Mouse (Mus musculus) gastrocnemius, postnatal 36 days (tissue): ENCODE measurements around the gene Chst5. TPM values are rescaled to one million over a fixed set of nuclear protein-coding genes. Genes with fewer than 3 reads are reported as not detected.

ENCODE experiments used
- DNase-seq, 2 experiments: peaks; one replicate each; pipeline ENCODE4 v3.0.0; 2022
- intact Hi-C: fragments of 180-260 bp; cut with DNase I; formaldehyde crosslinking; loops from one replicate; pipeline ENCODE4 v1.15.1; 2025
- total RNA-seq, 2 experiments: library from RNA; stranded (reverse); gene quantifications; 2 replicates each; pipeline ENCODE4 v1.2.3; 2021

The Chst5 gene
- total RNA-seq, 2 experiments from 2014 or later = 0.10 to 0.20 TPM

GRCm38 (mm10) chr8:111931721-111932120, 21.5 kb upstream of the Chst5 start:
- intact Hi-C loops = no loop called here

GRCm38 (mm10) chr8:111929648-111930344, 19.5 kb upstream of the Chst5 start:
- no peak for DNase-seq
- intact Hi-C loops = no loop called here

More at GRCm38 (mm10) chr8:111931721-111932120, 21.5 kb upstream of the Chst5 start:
- no peak for DNase-seq

DNA sequence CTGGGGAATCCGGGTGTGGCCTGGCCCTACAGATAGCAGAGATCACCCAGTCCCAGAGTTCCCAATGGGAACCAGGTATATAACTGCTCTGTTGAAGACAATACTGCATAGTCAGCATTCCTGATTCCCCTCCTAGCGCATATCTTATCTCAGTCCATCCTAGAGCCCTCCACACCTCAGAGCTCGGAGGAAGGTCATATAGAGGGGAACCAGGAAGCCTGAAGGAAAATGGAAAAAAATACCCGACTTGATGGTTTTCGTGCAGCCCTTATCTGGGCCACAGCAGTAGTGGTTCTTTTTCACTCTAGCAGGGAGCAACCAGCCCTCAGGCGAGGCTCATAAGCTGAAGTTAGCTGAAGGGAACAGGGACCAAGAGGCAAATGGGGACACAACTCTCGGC, 14.7 kb upstream of the Chst5 start:
- intact Hi-C loops = no loop called here
- no peak for DNase-seq

- DNase-seq = peak; percentile 25 to 46
- intact Hi-C loops = loop anchor here (2.0 kb wide), 1 partner anchor 43 kb away; no protein-coding TSS in a partner anchor
Measured at GRCm38 (mm10) chr8:111923383-111923804, 13.1 kb upstream of the Chst5 start.

GRCm38 (mm10) chr8:111920971-111921370, 10.7 kb upstream of the Chst5 start:
- intact Hi-C loops = no loop called here

GRCm38 (mm10) chr8:111919663-111920062, 9.4 kb upstream of the Chst5 start:
- no peak for DNase-seq
- intact Hi-C loops = no loop called here

More at GRCm38 (mm10) chr8:111920971-111921370, 10.7 kb upstream of the Chst5 start:
- DNase-seq = no peak

DNA sequence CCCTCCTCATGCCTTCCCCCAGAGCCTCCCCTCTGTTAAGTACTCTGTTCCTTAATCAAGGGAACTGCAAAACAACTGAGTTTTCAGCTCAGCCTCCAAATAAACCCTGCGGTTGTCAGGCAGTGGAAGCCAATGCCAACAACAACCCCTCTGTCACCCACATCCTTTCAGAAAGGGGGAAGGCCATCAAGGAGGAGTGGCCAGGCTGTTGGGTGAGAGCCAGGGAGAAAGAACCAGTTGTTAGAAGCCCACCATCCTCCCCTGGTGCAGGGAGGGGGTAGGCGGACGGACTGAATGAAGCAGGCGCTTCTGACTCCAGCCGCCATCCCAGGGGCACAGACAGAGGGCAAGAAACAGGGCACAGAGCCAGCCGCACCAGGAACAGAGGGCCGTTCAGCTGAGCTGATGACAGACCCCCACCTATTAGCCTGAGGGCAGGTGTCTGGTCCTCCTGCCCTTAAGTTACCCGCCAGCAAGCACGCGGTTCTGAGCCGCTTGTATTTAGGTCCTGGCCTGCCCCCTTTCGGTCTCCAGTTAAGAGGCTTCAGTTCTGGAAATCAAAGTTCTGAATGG, 2.7 kb upstream of the Chst5 start:
- no peak for DNase-seq
- intact Hi-C loops = no loop called here

DNA sequence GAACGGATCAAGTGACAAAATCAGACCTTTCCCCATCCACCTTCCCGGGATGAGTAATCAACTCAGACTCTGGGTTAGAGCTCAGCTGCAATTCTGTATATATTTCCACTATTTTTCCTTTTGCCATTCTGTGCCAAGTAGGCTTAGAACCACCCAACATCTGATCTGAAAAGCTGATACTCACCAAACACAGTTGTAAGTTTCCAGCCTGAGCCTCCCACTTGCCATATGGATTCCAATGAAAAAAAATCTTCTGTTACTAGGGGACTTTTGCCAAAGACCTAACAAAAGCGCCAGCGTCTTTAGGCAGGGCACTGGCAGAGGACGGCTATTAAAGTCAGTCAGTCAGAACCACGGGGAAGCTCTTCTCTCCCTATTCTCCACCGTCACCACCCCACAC, 1.3 kb upstream of the Chst5 start:
- intact Hi-C loops = no loop called here
- DNase-seq = no peak

GRCm38 (mm10) chr8:111905500-111906121, 4.6 kb downstream of the Chst5 start:
- intact Hi-C loops = no loop called here
- DNase-seq = no peak

GRCm38 (mm10) chr8:111902080-111902479, 8.2 kb downstream of the Chst5 start:
- intact Hi-C loops = no loop called here

DNA sequence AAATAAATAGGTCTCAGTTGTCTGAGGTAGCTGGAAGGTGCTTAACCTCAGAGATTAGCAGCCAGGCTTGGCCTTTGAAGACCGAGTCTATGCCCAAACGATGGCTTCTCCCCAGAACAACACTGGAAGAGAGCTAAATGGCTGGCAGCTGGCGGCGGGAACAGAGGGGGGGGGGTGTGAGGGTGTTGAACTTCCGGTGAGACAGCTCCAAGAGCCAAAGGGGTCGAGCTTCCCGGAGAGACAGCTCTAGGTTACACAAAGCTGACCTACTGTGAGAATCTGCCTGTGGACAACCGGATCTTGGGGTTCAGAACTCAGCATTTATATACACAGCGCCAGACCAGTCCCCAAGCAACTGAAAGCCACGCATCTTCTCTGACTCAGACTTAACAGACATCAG, 11.7 kb downstream of the Chst5 start:
- no peak for DNase-seq
- intact Hi-C loops = no loop called here

More at GRCm38 (mm10) chr8:111902080-111902479, 8.2 kb downstream of the Chst5 start:
- DNase-seq = peak; percentile 31 to 65

DNA sequence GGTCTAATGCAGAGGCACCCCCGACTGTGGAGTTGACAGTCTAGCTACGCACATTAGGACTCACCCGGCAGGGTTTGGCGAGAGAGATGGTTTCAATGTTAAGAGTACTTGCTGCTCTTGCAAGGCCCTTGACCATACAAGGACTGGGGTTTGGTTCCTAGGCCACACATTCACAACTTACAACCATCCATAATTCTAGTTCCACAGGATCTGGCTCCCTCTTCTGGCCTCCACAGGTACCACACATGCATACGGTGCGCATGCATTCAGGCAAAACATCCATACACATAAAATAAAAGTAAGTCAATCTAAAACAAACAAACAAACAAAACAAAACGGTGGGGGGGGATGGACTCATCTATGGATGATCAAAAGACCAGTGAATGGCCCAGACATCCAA, 15.3 kb downstream of the Chst5 start:
- no peak for DNase-seq
- intact Hi-C loops = no loop called here

- intact Hi-C loops = no loop called here
- no peak for DNase-seq
Measured at GRCm38 (mm10) chr8:111892615-111893014, 17.6 kb downstream of the Chst5 start.

DNA sequence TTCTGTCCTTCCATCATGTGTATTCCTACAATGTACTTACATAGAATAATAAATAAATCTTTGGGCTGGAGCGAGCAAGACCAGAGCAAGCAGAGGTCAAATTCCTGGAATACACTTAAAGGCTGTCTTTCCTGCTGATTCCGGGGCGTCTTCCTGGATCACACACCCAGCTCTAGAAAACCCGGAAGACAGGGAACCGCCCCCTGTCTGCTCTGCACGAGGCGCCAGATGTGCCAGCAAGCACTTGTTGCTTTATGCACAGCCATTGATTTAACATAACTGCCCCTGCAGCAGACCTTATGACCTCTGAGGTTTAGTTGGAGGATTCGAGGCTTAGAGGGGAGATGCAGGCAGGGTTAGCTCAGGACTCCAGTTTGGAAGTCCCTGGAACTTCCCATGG, 18.3 kb downstream of the Chst5 start:
- intact Hi-C loops = no loop called here
- DNase-seq = no peak

DNA sequence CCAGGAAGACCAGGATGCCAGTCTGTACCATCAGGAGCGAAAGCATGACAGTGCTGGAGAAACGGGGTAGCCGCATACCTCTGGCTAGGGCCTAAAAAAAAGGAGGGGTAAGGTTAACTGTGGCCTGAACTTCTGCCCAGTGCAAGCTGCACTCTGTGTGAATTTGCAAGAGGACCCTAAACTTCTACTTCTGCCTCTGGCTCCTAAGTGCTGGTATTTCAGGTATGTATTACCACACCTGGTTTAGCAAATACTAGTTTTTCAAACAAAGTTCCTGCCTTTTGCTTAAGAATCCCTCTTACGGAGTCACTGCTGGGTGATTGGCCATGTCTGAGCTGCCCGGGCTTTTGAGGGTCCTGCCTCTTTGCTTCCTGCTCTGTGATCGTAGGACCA, 19.3 kb downstream of the Chst5 start:
- intact Hi-C loops = no loop called here
- DNase-seq = no peak

DNA sequence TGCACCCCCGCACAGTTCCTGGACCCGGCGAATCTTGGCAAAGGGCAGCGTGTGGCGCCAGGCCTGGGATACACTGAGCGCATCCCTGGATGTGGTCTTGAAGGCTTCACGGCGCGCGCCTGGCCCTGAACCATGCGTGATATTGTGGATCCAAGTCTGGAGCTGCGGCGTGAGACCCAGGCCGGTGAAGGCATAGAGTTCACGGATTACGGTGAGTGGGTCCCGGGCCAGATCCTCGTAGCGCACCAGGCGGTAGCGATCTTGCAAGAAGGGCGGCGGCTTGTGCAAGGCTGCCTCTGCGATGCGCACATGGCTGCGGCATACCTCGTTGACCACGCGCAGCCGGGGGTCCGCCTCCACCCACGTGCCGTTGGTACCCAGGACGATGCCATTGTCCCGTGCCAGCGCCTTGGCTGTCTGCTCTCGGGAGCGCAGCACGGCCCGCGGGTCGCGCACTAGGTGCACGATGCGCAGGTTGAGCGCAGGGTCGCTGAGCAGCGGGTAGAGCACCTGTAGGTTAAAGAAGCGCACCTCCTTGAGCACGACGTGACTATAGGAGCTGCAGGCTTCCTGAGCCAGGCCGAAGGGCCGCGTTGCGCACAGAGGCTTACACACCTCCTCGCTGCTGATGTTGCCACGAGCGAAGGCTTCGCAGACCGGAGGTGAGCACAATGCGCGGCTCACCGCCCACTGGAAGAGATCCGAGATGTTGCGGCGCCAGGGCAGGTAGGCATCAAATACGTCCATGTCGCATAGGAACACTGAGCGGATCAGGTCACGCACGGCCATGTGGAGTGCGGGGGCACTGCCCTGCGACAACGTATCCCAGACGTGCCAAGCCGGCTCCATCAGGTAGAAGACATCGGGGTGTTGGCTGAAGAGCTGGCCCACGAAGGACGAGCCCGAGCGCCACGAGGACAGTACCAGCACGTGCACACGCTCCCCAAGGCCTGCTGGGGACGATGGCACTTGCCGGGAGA, 20.0 kb downstream of the Chst5 start:
- intact Hi-C loops = no loop called here
- no peak for DNase-seq

GRCm38 (mm10) chr8:111888091-111888650, 22.1 kb downstream of the Chst5 start:
- intact Hi-C loops = no loop called here
- no peak for DNase-seq

- intact Hi-C loops = no loop called here
- DNase-seq = no peak
Measured at GRCm38 (mm10) chr8:111887479-111887878, 22.8 kb downstream of the Chst5 start.

GRCm38 (mm10) chr8:111883615-111884014, 26.6 kb downstream of the Chst5 start:
- intact Hi-C loops = loop anchor here (5.0 kb wide), 1 partner anchor 104 kb away; no protein-coding TSS in a partner anchor
- no peak for DNase-seq

- peak in 1 of 2 experiments; percentile 51 for DNase-seq
Measured at GRCm38 (mm10) chr8:111881591-111881990, 28.7 kb downstream of the Chst5 start.

More at GRCm38 (mm10) chr8:111881591-111881990, 28.7 kb downstream of the Chst5 start:
- intact Hi-C loops = loop anchor here (2.0 to 5.0 kb wide), 2 partner anchors 41 to 106 kb away; no protein-coding TSS in a partner anchor
